Mouse (Mus musculus) liver, embryonic 16.5 days (tissue): Measurements from ENCODE around the gene Tiam1. TPM values are rescaled to one million over a fixed set of nuclear protein-coding genes. Genes with fewer than 3 reads are reported as not detected.

Source experiments
- ATAC-seq: fragments of 200-750 bp; cut with Nextera tagmentation; 2 replicates; pipeline ENCODE4 v1.8.0; 2017; ENCODE audit warnings: low read depth, mild to moderate bottlenecking, moderate number of reproducible peaks, moderate library complexity
- H3K27ac ChIP-seq: fragments of 300-500 bp; sonication (generic); 2 replicates; pipeline ENCODE4 v1.5.1; 2014; ENCODE audit warnings: mild to moderate bottlenecking, low read length
- H3K27me3 ChIP-seq: fragments of 300-500 bp; sonication (generic); 2 replicates; pipeline ENCODE4 v1.6.1; 2014; ENCODE audit warnings: low read depth, low read length, mixed read lengths; ENCODE audit not compliant: control insufficient read depth, insufficient read depth
- H3K36me3 ChIP-seq: fragments of 300-500 bp; sonication (generic); 2 replicates; pipeline ENCODE4 v1.6.1; 2014; ENCODE audit warnings: mild to moderate bottlenecking; ENCODE audit not compliant: control insufficient read depth, insufficient read depth
- H3K4me1 ChIP-seq: fragments of 300-500 bp; sonication (generic); 2 replicates; pipeline ENCODE4 v1.6.1; 2014; ENCODE audit warnings: low read depth, low read length, mixed read lengths; ENCODE audit not compliant: control insufficient read depth
- H3K4me2 ChIP-seq: fragments of 300-500 bp; sonication (generic); 2 replicates; pipeline ENCODE4 v1.6.1; 2014; ENCODE audit warnings: low read depth, low read length, mixed read lengths
- H3K4me3 ChIP-seq: fragments of 300-500 bp; sonication (generic); 2 replicates; pipeline ENCODE4 v1.5.1; 2014; ENCODE audit warnings: low read depth, mild to moderate bottlenecking, low read length
- H3K9ac ChIP-seq: fragments of 300-500 bp; sonication (generic); 2 replicates; pipeline ENCODE4 v1.6.1; 2014; ENCODE audit warnings: low read depth, low read length
- H3K9me3 ChIP-seq: fragments of 300-500 bp; sonication (generic); replicated peaks from 2 replicates; pipeline ENCODE4 v1.6.1; 2016; ENCODE audit warnings: low read length; ENCODE audit not compliant: control insufficient read depth
- WGBS: fragments of 180-500 bp; shearing (Covaris S2); extraction: QIAGEN DNeasy Blood & Tissue Kit; methylation state at CpG from one replicate; pipeline ENCODE4 v1.1.7; 2014; ENCODE audit not compliant: insufficient replicate concordance; 5-methylcytosine and 5-hydroxymethylcytosine counted together
- polyA plus RNA-seq: library from polyadenylated mRNA; unstranded; fragments of >200 nt; fragmentation: Nextera tagmentation; extraction: Ambion mirVana; gene quantifications from 2 replicates; pipeline ENCODE4 v1.2.1, GENCODE M21; 2015

Tiam1 gene
- polyA plus RNA-seq, 1 experiment from 2014 or later, result 4.2 TPM

DNA sequence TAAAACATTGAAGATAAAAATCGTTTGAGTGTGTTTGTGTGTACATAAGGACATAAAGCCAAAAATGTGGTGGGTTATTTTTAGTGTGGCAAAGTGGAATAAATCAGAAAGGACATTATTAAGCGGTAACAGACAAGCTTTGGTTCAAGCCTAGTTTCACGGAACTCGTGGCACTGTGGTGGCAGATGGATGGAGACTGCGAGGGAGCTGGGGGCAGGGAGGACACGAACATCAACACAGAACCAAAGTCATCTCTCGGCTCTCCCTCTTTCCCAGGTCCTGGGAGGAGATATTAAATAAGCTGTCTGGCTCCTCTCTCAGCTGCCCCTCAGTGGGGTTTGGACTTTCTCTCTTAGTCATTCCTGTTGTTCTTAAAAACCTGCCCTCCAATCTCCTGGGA lies 215.0 kb downstream of the Tiam1 start:
- Histone ChIP-seq H3K4me2 (no peak overlapping the region), H3K27me3 (no peaks in the 10 kb centered on the region), H3K36me3 (no peaks in the 10 kb centered on the region), H3K9me3 (no peaks in the 10 kb centered on the region), H3K4me1 (no peaks in the 10 kb centered on the region), H3K4me3 (no peak overlapping the region), H3K9ac (no peak overlapping the region), H3K27ac (no peak overlapping the region)
- no peak for ATAC-seq
- WGBS, result 72% methylated on average over 7 of the region's 7 CpGs

GRCm38 (mm10) chr16:89924249-89924890 lies 219.2 kb downstream of the Tiam1 start:
- no peak overlapping the region for H3K9ac ChIP-seq
- WGBS, result 67% methylated on average over 14 of the region's 14 CpGs
- H3K27me3 ChIP-seq, result no peaks in the 10 kb centered on the region
- H3K36me3 ChIP-seq, result no peaks in the 10 kb centered on the region
- H3K27ac ChIP-seq, result no peak overlapping the region
- no peak overlapping the region for H3K4me3 ChIP-seq
- no peak overlapping the region for H3K4me2 ChIP-seq
- H3K9me3 ChIP-seq, result no peaks in the 10 kb centered on the region
- H3K4me1 ChIP-seq, result no peaks in the 10 kb centered on the region
- no peak for ATAC-seq

- no peaks in the 10 kb centered on the region for H3K27me3 ChIP-seq
- whole genome bisulfite sequencing, result 73% methylated on average over 8 of the region's 8 CpGs
- H3K9me3 ChIP-seq, result no peaks in the 10 kb centered on the region
- H3K4me2 ChIP-seq, result no peak overlapping the region
- no peaks in the 10 kb centered on the region for H3K36me3 ChIP-seq
- no peaks in the 10 kb centered on the region for H3K4me1 ChIP-seq
- no peak overlapping the region for H3K9ac ChIP-seq
- ATAC-seq, result no peak
- no peak overlapping the region for H3K27ac ChIP-seq
- H3K4me3 ChIP-seq, result no peak overlapping the region
These were observed 220.3 kb downstream of the Tiam1 start for GRCm38 (mm10) chr16:89923311-89923710.

- no peak overlapping the region for H3K27ac ChIP-seq
- no peak overlapping the region for H3K4me2 ChIP-seq
- ATAC-seq, result no peak
- no peak overlapping the region for H3K4me3 ChIP-seq
- no peaks in the 10 kb centered on the region for H3K9me3 ChIP-seq
- H3K36me3 ChIP-seq, result no peaks in the 10 kb centered on the region
- no peaks in the 10 kb centered on the region for H3K4me1 ChIP-seq
- no peak overlapping the region for H3K9ac ChIP-seq
- no peaks in the 10 kb centered on the region for H3K27me3 ChIP-seq
- 78% methylated on average over 8 of the region's 8 CpGs for whole genome bisulfite sequencing
These were observed 221.1 kb downstream of the Tiam1 start for GRCm38 (mm10) chr16:89922458-89922857.

DNA sequence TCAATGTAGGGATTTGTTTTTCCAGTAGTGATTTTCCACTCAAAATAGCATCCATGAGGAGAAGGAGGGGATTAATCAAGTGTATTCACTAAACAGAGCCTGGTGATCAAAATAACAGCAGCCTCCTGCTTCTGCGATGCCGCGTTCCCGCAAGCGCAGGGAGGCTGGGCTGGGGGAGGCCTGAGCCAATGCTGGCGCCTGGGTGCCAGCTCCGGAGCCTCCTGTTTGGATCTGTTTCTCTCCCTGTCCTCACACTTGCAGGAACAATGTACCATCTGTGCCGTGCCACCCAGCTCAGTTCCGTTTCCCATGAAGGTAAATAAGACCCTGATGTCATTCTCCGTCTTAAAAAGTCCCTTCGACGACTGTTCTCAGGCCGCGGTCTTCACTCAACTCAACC lies 222.2 kb downstream of the Tiam1 start:
- H3K4me1 ChIP-seq, result no peaks in the 10 kb centered on the region
- H3K27ac ChIP-seq, result no peak overlapping the region
- H3K27me3 ChIP-seq, result no peaks in the 10 kb centered on the region
- H3K9me3 ChIP-seq, result no peaks in the 10 kb centered on the region
- WGBS, result 89% methylated on average over 14 of the region's 14 CpGs
- no peak overlapping the region for H3K4me3 ChIP-seq
- ATAC-seq, result no peak
- no peaks in the 10 kb centered on the region for H3K36me3 ChIP-seq
- no peak overlapping the region for H3K4me2 ChIP-seq
- no peak overlapping the region for H3K9ac ChIP-seq

- Histone ChIP-seq H3K27ac (no peak overlapping the region), H3K4me1 (no peaks in the 10 kb centered on the region), H3K4me2 (no peak overlapping the region), H3K27me3 (no peaks in the 10 kb centered on the region), H3K9me3 (no peaks in the 10 kb centered on the region), H3K4me3 (no peak overlapping the region), H3K36me3 (no peaks in the 10 kb centered on the region), H3K9ac (no peak overlapping the region)
- ATAC-seq, result no peak
- WGBS, result 64% methylated on average over 8 of the region's 8 CpGs
These were observed 223.2 kb downstream of the Tiam1 start for GRCm38 (mm10) chr16:89920417-89920816.

- H3K4me2 ChIP-seq, result no peak overlapping the region
- H3K9ac ChIP-seq, result no peak overlapping the region
- 85% methylated on average over 15 of the region's 15 CpGs for WGBS
- H3K27me3 ChIP-seq, result no peaks in the 10 kb centered on the region
- no peaks in the 10 kb centered on the region for H3K36me3 ChIP-seq
- no peak overlapping the region for H3K4me3 ChIP-seq
- H3K9me3 ChIP-seq, result no peaks in the 10 kb centered on the region
- H3K4me1 ChIP-seq, result no peaks in the 10 kb centered on the region
- ATAC-seq, result no peak
- no peak overlapping the region for H3K27ac ChIP-seq
These were observed 226.2 kb downstream of the Tiam1 start for GRCm38 (mm10) chr16:89917404-89917803.

DNA sequence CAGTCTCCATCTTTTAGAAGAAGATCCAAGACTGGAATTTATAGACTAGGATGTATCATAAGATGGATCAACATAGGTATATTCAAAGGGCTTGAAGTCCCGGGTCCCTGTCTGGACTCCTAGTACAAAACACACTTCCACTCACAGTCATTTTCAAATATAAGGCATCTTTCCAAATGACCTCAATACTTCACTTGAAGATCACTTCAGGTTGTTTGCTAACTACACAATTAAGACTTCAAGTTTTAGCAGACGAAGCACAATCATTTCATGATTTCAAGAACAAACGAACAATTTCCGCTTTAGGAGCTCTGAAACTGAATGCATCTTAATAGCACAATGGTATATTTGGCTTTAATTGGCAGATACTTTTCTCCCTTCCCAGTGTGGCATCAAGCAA lies 228.6 kb downstream of the Tiam1 start:
- H3K36me3 ChIP-seq, result no peaks in the 10 kb centered on the region
- no peak for ATAC-seq
- 78% methylated on average over 4 of the region's 4 CpGs for WGBS

GRCm38 (mm10) chr16:89912686-89913375 lies 230.7 kb downstream of the Tiam1 start:
- no peaks in the 10 kb centered on the region for H3K4me1 ChIP-seq
- no peaks in the 10 kb centered on the region for H3K9me3 ChIP-seq
- no peak overlapping the region for H3K4me3 ChIP-seq
- no peak overlapping the region for H3K9ac ChIP-seq
- H3K27me3 ChIP-seq, result no peaks in the 10 kb centered on the region
- H3K4me2 ChIP-seq, result no peak overlapping the region
- H3K36me3 ChIP-seq, result no peaks in the 10 kb centered on the region
- ATAC-seq, result no peak
- WGBS, result 60% methylated on average over 8 of the region's 8 CpGs
- no peak overlapping the region for H3K27ac ChIP-seq

More for the DNA sequence above, 228.6 kb downstream of the Tiam1 start:
- Histone ChIP-seq H3K4me2 (no peak overlapping the region), H3K9me3 (no peaks in the 10 kb centered on the region), H3K27me3 (no peaks in the 10 kb centered on the region), H3K27ac (no peak overlapping the region), H3K4me3 (no peak overlapping the region), H3K9ac (no peak overlapping the region), H3K4me1 (no peaks in the 10 kb centered on the region)
